Mouse (Mus musculus) midbrain, embryonic 16.5 days (tissue): ENCODE data around the gene Slc7a1. TPM values are rescaled to one million over a fixed set of nuclear protein-coding genes. Genes with fewer than 3 reads are reported as not detected.

Experiments used
- ATAC-seq: fragments of 200-750 bp; cut with Nextera tagmentation; 2 replicates; pipeline ENCODE4 v1.8.0; 2017; ENCODE audit warnings: moderate TSS enrichment
- H3K27ac ChIP-seq: fragments of 300-500 bp; sonication (generic); 2 replicates; pipeline ENCODE4 v1.5.1; 2014; ENCODE audit warnings: mild to moderate bottlenecking, low read length, mixed read lengths
- H3K27me3 ChIP-seq: fragments of 300-500 bp; sonication (generic); 2 replicates; pipeline ENCODE4 v1.6.1; 2014; ENCODE audit warnings: low read depth, low read length, mixed read lengths; ENCODE audit not compliant: control insufficient read depth, insufficient read depth
- H3K36me3 ChIP-seq: fragments of 300-500 bp; sonication (generic); 2 replicates; pipeline ENCODE4 v1.6.1; 2014; ENCODE audit warnings: mild to moderate bottlenecking, low read length, moderate library complexity, mixed read lengths; ENCODE audit not compliant: control insufficient read depth, insufficient read depth
- H3K4me1 ChIP-seq: fragments of 300-500 bp; sonication (generic); 2 replicates; pipeline ENCODE4 v1.6.1; 2014; ENCODE audit warnings: mild to moderate bottlenecking, low read length, mixed read lengths; ENCODE audit not compliant: control insufficient read depth, insufficient read depth
- H3K4me2 ChIP-seq: fragments of 300-500 bp; sonication (generic); 2 replicates; pipeline ENCODE4 v1.6.1; 2014; ENCODE audit warnings: mild to moderate bottlenecking, low read length, mixed read lengths
- H3K4me3 ChIP-seq: fragments of 300-500 bp; sonication (generic); 2 replicates; pipeline ENCODE4 v1.5.1; 2014; ENCODE audit warnings: low read depth, mild to moderate bottlenecking, low read length, moderate library complexity, mixed read lengths
- H3K9ac ChIP-seq: fragments of 300-500 bp; sonication (generic); 2 replicates; pipeline ENCODE4 v1.6.1; 2014; ENCODE audit warnings: low read depth, low read length, mixed read lengths
- H3K9me3 ChIP-seq: fragments of 300-500 bp; sonication (generic); replicated peaks from 2 replicates; pipeline ENCODE4 v1.6.1; 2014; ENCODE audit warnings: mild to moderate bottlenecking, low read length, mixed read lengths; ENCODE audit not compliant: control insufficient read depth, poor library complexity, severe bottlenecking
- WGBS: fragments of 180-500 bp; shearing (Covaris S2); extraction: QIAGEN DNeasy Blood & Tissue Kit; methylation state at CpG from one replicate; pipeline ENCODE4 v1.1.7; 2014; 5-methylcytosine and 5-hydroxymethylcytosine counted together
- polyA plus RNA-seq: library from polyadenylated mRNA; unstranded; fragments of >200 nt; fragmentation: Nextera tagmentation; extraction: Ambion mirVana; gene quantifications from 2 replicates; pipeline ENCODE4 v1.2.1, GENCODE M21; 2015

Slc7a1 gene
- polyA plus RNA-seq, 1 experiment from 2014 or later: 40.5 TPM

- ATAC-seq: no peak
- Histone ChIP-seq H3K9me3 (no peaks in the 10 kb centered on the region), H3K27me3 (no peaks in the 10 kb centered on the region), H3K4me1 (no peaks in the 10 kb centered on the region), H3K36me3 (no peaks in the 10 kb centered on the region), H3K4me3 (no peak overlapping the region), H3K4me2 (no peak overlapping the region), H3K27ac (no peak overlapping the region), H3K9ac (no peak overlapping the region)
- 98% methylated on average over 2 of the region's 2 CpGs for WGBS
Observed at GRCm38 (mm10) chr5:148387820-148388219, 11.9 kb downstream of the Slc7a1 start.

- ATAC-seq: no peak
- Histone ChIP-seq H3K4me1 (no peaks in the 10 kb centered on the region), H3K4me3 (no peak overlapping the region), H3K27me3 (no peaks in the 10 kb centered on the region), H3K36me3 (no peaks in the 10 kb centered on the region), H3K9me3 (no peaks in the 10 kb centered on the region), H3K4me2 (no peak overlapping the region), H3K27ac (no peak overlapping the region), H3K9ac (no peak overlapping the region)
- WGBS: 85% methylated on average over 9 of the region's 9 CpGs
Observed at GRCm38 (mm10) chr5:148386471-148386870, 13.2 kb downstream of the Slc7a1 start.

- Histone ChIP-seq H3K36me3 (no peaks in the 10 kb centered on the region), H3K27ac (no peak overlapping the region), H3K4me2 (no peak overlapping the region), H3K27me3 (no peaks in the 10 kb centered on the region), H3K9me3 (no peaks in the 10 kb centered on the region), H3K4me3 (no peak overlapping the region), H3K9ac (no peak overlapping the region), H3K4me1 (no peaks in the 10 kb centered on the region)
- no peak for ATAC-seq
- 83% methylated on average over 9 of the region's 9 CpGs for WGBS
Observed at GRCm38 (mm10) chr5:148384501-148385055, 15.1 kb downstream of the Slc7a1 start.

- 85% methylated on average over 14 of the region's 14 CpGs for WGBS
- no peak overlapping the region for H3K4me3 ChIP-seq
- H3K9me3 ChIP-seq: no peaks in the 10 kb centered on the region
- no peak overlapping the region for H3K9ac ChIP-seq
- no peaks in the 10 kb centered on the region for H3K27me3 ChIP-seq
- H3K4me2 ChIP-seq: no peak overlapping the region
- no peak for ATAC-seq
- no peaks in the 10 kb centered on the region for H3K36me3 ChIP-seq
- H3K27ac ChIP-seq: no peak overlapping the region
- no peaks in the 10 kb centered on the region for H3K4me1 ChIP-seq
Observed at GRCm38 (mm10) chr5:148383841-148384500, 15.7 kb downstream of the Slc7a1 start.

GRCm38 (mm10) chr5:148381083-148381482 lies 18.6 kb downstream of the Slc7a1 start:
- H3K27me3 ChIP-seq: no peaks in the 10 kb centered on the region
- H3K36me3 ChIP-seq: no peaks in the 10 kb centered on the region
- H3K4me1 ChIP-seq: no peaks in the 10 kb centered on the region
- no peak for ATAC-seq
- no peak overlapping the region for H3K4me2 ChIP-seq
- H3K4me3 ChIP-seq: no peak overlapping the region
- no peak overlapping the region for H3K27ac ChIP-seq
- no peaks in the 10 kb centered on the region for H3K9me3 ChIP-seq
- no peak overlapping the region for H3K9ac ChIP-seq
- 63% methylated on average over 8 of the region's 8 CpGs for WGBS

GRCm38 (mm10) chr5:148380246-148380504 lies 19.5 kb downstream of the Slc7a1 start:
- ATAC-seq: no peak
- Histone ChIP-seq H3K9me3 (no peaks in the 10 kb centered on the region), H3K4me1 (no peaks in the 10 kb centered on the region), H3K4me2 (no peak overlapping the region), H3K27me3 (no peaks in the 10 kb centered on the region), H3K36me3 (no peaks in the 10 kb centered on the region), H3K27ac (no peak overlapping the region), H3K9ac (no peak overlapping the region), H3K4me3 (no peak overlapping the region)
- WGBS: 99% methylated on average over 6 of the region's 6 CpGs

- no peak overlapping the region for H3K27ac ChIP-seq
- no peak overlapping the region for H3K4me3 ChIP-seq
- H3K9ac ChIP-seq: no peak overlapping the region
- WGBS: 90% methylated on average over 17 of the region's 17 CpGs
- ATAC-seq: no peak
- H3K4me2 ChIP-seq: no peak overlapping the region
- no peaks in the 10 kb centered on the region for H3K9me3 ChIP-seq
- H3K36me3 ChIP-seq: no peaks in the 10 kb centered on the region
- H3K4me1 ChIP-seq: no peaks in the 10 kb centered on the region
- no peaks in the 10 kb centered on the region for H3K27me3 ChIP-seq
Observed at GRCm38 (mm10) chr5:148379455-148380245, 20.1 kb downstream of the Slc7a1 start.

- no peak overlapping the region for H3K4me3 ChIP-seq
- no peaks in the 10 kb centered on the region for H3K36me3 ChIP-seq
- no peak overlapping the region for H3K9ac ChIP-seq
- H3K27ac ChIP-seq: no peak overlapping the region
- no peak for ATAC-seq
- 96% methylated on average over 3 of the region's 3 CpGs for WGBS
- no peaks in the 10 kb centered on the region for H3K4me1 ChIP-seq
- H3K9me3 ChIP-seq: no peaks in the 10 kb centered on the region
- H3K27me3 ChIP-seq: no peaks in the 10 kb centered on the region
- no peak overlapping the region for H3K4me2 ChIP-seq
Observed at GRCm38 (mm10) chr5:148378707-148379106, 21.0 kb downstream of the Slc7a1 start.

GRCm38 (mm10) chr5:148378232-148378508 lies 21.5 kb downstream of the Slc7a1 start:
- no peak overlapping the region for H3K4me2 ChIP-seq
- H3K4me1 ChIP-seq: no peaks in the 10 kb centered on the region
- no peaks in the 10 kb centered on the region for H3K36me3 ChIP-seq
- H3K27ac ChIP-seq: no peak overlapping the region
- H3K9ac ChIP-seq: no peak overlapping the region
- no peak for ATAC-seq
- no peaks in the 10 kb centered on the region for H3K9me3 ChIP-seq
- no peaks in the 10 kb centered on the region for H3K27me3 ChIP-seq
- H3K4me3 ChIP-seq: no peak overlapping the region
- 88% methylated on average over 4 of the region's 4 CpGs for WGBS
